In the genomic region with DNA sequence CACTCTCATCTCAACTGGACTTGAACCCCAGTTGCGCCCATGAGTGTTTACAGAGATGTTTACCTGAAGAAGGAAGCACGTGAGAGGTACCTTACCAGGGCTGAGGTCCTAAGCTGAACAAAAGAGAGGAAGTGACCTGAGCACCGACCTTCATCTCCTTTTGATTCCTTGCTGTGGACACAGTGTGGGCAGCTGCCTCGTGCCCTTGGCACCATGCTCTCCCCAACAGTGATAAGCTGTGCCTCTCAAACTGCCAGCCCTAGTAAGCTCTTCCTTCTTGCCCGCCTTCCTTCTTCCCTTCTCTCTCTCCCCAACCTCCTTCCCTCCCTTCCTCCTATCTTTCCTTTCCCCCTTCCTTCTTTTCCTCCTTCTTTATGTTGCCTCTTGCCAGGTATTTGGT, we compare ENCODE assay signal across 17 mouse cellular contexts. TPM values are rescaled to one million over a fixed set of nuclear protein-coding genes. Genes with fewer than 3 reads are reported as not detected.
DNase-seq lines count a peak whose midpoint lies in the region; TF ChIP-seq lines count a peak whose summit lies in the region.
"Had no signal": no experiment of that assay in that cellular context is flagged by ENCODE, and none has a peak within 500 bp of the region (broad histone marks: within the 10 kb centered on the region; RNA-seq: fewer than 3 reads in every experiment).

No protein-coding gene starts in this region.

- H3K27ac ChIP-seq in cerebellum, adult 2 months (ENCODE audit: insufficient read depth, low read length), result peak overlapping the region; percentile 73; the same call in 1 of the 2 replicates
- peak overlapping the region; percentile 25; the same call in 1 of the 2 replicates for H3K27ac ChIP-seq in layer of hippocampus, adult 2 months
- H3K27ac ChIP-seq: embryonic facial prominence, embryonic 10.5 days; embryonic facial prominence, embryonic 12.5 days; forebrain, embryonic 13.5 days; forebrain, embryonic 15.5 days had no signal

- no peaks in the 10 kb centered on the region for H3K27me3 ChIP-seq in cerebellum, adult 2 months (ENCODE audit: control insufficient read depth, insufficient read depth, low read length)
- H3K27me3 ChIP-seq: CH12.LX; embryonic facial prominence, embryonic 12.5 days; forebrain, embryonic 13.5 days; forebrain, embryonic 15.5 days; Patski had no signal

- peaks cover 32% of the 10 kb centered on the region for H3K4me1 ChIP-seq in cerebellum, adult 2 months (ENCODE audit: control insufficient read depth, insufficient read depth, low read length)
- H3K4me1 ChIP-seq: embryonic facial prominence, embryonic 10.5 days; embryonic facial prominence, embryonic 12.5 days; forebrain, embryonic 13.5 days; forebrain, embryonic 15.5 days had no signal

- H3K4me3 ChIP-seq in cerebellum, adult 2 months (replicated peaks; ENCODE audit: insufficient read depth, low read depth, low read length), result no peak overlapping the region
- H3K4me3 ChIP-seq in layer of hippocampus, adult 2 months, result no peak overlapping the region
- H3K4me3 ChIP-seq: embryonic facial prominence, embryonic 10.5 days; embryonic facial prominence, embryonic 12.5 days; forebrain, embryonic 13.5 days; forebrain, embryonic 15.5 days had no signal

- 50% methylated on average over 5 of the region's 5 CpGs for WGBS in cerebellum, adult 2 months

- no peak for TF ChIP-seq POLR2A in cerebellum, adult 2 months (IDR thresholded peaks at IDR 0.05; ENCODE audit: borderline replicate concordance, insufficient read depth, low read length)

- peak in 1 of 2 experiments; percentile 20 for DNase-seq in cerebellum, adult 2 months
- no peak for DNase-seq in cerebellum, postnatal 25 days
- peak; percentile 29 to 42 for DNase-seq in cerebellum, postnatal 14 days
- no peak for DNase-seq in cerebellum, adult 9-10 months
- DNase-seq in layer of hippocampus, adult 2 months (ENCODE audit: low spot score in 2 of 2), result no peak
- DNase-seq in layer of hippocampus, adult 9-10 months (ENCODE audit: low spot score), result no peak
- DNase-seq: adrenal gland, adult 8-10 months; adrenal gland, postnatal 14 days; adrenal gland, postnatal 36 days; B cell, adult 2 months had no signal

- TF ChIP-seq CTCF in cerebellum, adult 2 months (IDR thresholded peaks at IDR 0.05; ENCODE audit: borderline replicate concordance, insufficient read depth, low read depth, low read length), result no peak
- TF ChIP-seq CTCF in layer of hippocampus, adult 2 months (conservative IDR thresholded peaks at IDR 0.05), result no peak

RNA-seq across cellular contexts. Expression of gene Gramd1b, which starts 26.3 kb away (rescaled TPM):
- polyA plus RNA-seq in cerebellum, adult 2 months (2012; rRNA removed), result 188 and 204 TPM in 2 replicates
- 100 to 1,000 TPM; 158 to 164 TPM for total RNA-seq in layer of hippocampus, adult 2 months (2021)
- polyA plus RNA-seq: G1E had no signal

Comparison
In these comparisons a context has a peak if more than half of its experiments do, and no peak if none do; other contexts are left out.
1. DNase-seq: peak in cerebellum, postnatal 14 days (2 of 2); none in cerebellum, postnatal 25 days (0 of 2), cerebellum, adult 9-10 months (single experiment), layer of hippocampus, adult 2 months (0 of 2) and layer of hippocampus, adult 9-10 months (single experiment).